Mouse (Mus musculus): Measurements from ENCODE around the gene Cab39l.
"Not testable (repeated sequence)": the region's sequence is repeated elsewhere in the genome, so short reads cannot be mapped to it uniquely, and the experiment has no call there.

Gene Cab39l

GRCm38 (mm10) chr14:59576385-59576784, 135.6 kb downstream of the Cab39l start:
- no peak for DNase-seq (ENCODE audit: low read depth, low spot score)

- DNase-seq (ENCODE audit: low read depth, low spot score), result peak; percentile 52
Measured at GRCm38 (mm10) chr14:59590614-59591013, 149.8 kb downstream of the Cab39l start.

- no peak for DNase-seq (ENCODE audit: low read depth, low spot score)
Measured at GRCm38 (mm10) chr14:59591901-59592300, 151.1 kb downstream of the Cab39l start.

- no peak for DNase-seq (ENCODE audit: low read depth, low spot score)
Measured at GRCm38 (mm10) chr14:59592593-59592992, 151.8 kb downstream of the Cab39l start.

GRCm38 (mm10) chr14:59594988-59595387, 154.2 kb downstream of the Cab39l start:
- no peak for DNase-seq (ENCODE audit: low read depth, low spot score)

- DNase-seq (ENCODE audit: low read depth, low spot score), result peak; percentile 96
Measured at GRCm38 (mm10) chr14:59597398-59598259, 156.9 kb downstream of the Cab39l start, which contains the start of gene Cdadc1. Gene Cdadc1, minus strand, starts transcription at chr14:59597959.

- DNase-seq (ENCODE audit: low read depth, low spot score), result no peak
Measured at GRCm38 (mm10) chr14:59598260-59598627, 157.5 kb downstream of the Cab39l start.

GRCm38 (mm10) chr14:59604002-59604645, 163.4 kb downstream of the Cab39l start:
- DNase-seq (ENCODE audit: low read depth, low spot score), result peak; percentile 49

- peak; percentile 79 for DNase-seq (ENCODE audit: low read depth, low spot score)
Measured at GRCm38 (mm10) chr14:59605671-59606353, 165.0 kb downstream of the Cab39l start.

- DNase-seq (ENCODE audit: low read depth, low spot score), result no peak
Measured at GRCm38 (mm10) chr14:59607021-59607420, 166.2 kb downstream of the Cab39l start.

GRCm38 (mm10) chr14:59612920-59613625, 172.3 kb downstream of the Cab39l start:
- DNase-seq (ENCODE audit: low read depth, low spot score), result peak; percentile 46

GRCm38 (mm10) chr14:59614149-59614548, 173.4 kb downstream of the Cab39l start:
- DNase-seq (ENCODE audit: low read depth, low spot score), result not testable (repeated sequence)

GRCm38 (mm10) chr14:59616802-59617201, 176.0 kb downstream of the Cab39l start:
- DNase-seq (ENCODE audit: low read depth, low spot score), result no peak

GRCm38 (mm10) chr14:59624326-59624885, 183.6 kb downstream of the Cab39l start:
- DNase-seq (ENCODE audit: low read depth, low spot score), result no peak

GRCm38 (mm10) chr14:59625158-59625805, 184.5 kb downstream of the Cab39l start, which contains the start of gene Shisa2:
Gene Shisa2, plus strand, starts transcription at chr14:59625308.
- DNase-seq (ENCODE audit: low read depth, low spot score), result peak; percentile 73

GRCm38 (mm10) chr14:59625806-59626364, 185.1 kb downstream of the Cab39l start:
- peak; percentile 47 for DNase-seq (ENCODE audit: low read depth, low spot score)

- no peak for DNase-seq (ENCODE audit: low read depth, low spot score)
Measured at GRCm38 (mm10) chr14:59626711-59627110, 185.9 kb downstream of the Cab39l start.

GRCm38 (mm10) chr14:59627142-59627680, 186.4 kb downstream of the Cab39l start:
- no peak for DNase-seq (ENCODE audit: low read depth, low spot score)

- peak; percentile 56 for DNase-seq (ENCODE audit: low read depth, low spot score)
Measured at GRCm38 (mm10) chr14:59627823-59628222, 187.1 kb downstream of the Cab39l start.

GRCm38 (mm10) chr14:59629308-59629707, 188.5 kb downstream of the Cab39l start:
- DNase-seq (ENCODE audit: low read depth, low spot score), result no peak
